Mouse (Mus musculus) brain, embryonic 18.5 days (tissue): ENCODE measurements around the gene C2.

Source experiments
- DNase-seq: peaks from one replicate; pipeline ENCODE4 v3.0.0-alpha.2; 2012; ENCODE audit warnings: low read depth, low spot score

C2 gene

DNA sequence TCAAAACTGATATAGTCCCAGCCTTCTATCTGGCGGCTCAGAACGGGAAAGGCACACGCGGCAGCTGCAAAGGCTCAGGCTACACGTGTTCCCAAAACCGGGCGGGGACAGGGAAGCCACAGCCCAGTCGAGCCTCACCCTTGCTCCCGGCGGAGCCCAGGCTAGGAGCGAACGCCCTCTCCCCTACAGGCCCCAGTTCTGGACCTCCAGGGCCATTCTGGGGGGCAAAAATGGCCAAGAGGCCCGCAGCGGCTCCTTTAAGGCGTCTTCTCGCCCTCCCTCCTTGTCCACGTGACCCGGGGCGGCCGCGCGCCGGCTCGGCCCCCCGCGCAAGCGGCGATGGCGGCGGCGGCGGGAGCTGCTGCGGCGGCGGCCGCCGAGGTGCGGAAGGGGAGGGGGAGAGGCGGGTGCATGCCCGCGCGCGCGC, at the start of gene C2, which contains the start of gene Ehmt2:
Gene C2, minus strand, starts transcription at position 106 of the 427 bp plus-strand sequence.
Gene Ehmt2, plus strand, starts transcription at position 310 of the 427 bp plus-strand sequence.
- DNase-seq: peak; percentile 69

DNA sequence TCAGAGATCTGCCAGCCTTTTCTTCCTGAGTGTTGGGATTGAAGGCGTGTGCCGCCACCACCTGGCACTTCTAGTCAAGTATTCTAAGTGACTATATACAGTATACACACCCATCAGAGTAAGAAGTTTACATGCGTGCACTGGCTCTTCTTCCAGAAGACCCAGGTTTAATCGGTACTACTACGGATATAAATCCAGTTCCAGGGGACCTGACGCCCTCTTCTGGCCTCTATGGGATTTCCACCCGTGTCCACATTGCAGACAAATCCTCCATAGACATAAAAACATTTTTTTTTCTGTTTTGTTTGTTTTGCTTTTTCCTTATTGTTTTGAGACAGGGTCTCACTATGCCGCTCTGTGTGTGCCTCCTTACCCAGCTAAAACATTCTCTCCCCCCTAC, 49.5 kb upstream of the C2 start:
- DNase-seq: no peak

DNA sequence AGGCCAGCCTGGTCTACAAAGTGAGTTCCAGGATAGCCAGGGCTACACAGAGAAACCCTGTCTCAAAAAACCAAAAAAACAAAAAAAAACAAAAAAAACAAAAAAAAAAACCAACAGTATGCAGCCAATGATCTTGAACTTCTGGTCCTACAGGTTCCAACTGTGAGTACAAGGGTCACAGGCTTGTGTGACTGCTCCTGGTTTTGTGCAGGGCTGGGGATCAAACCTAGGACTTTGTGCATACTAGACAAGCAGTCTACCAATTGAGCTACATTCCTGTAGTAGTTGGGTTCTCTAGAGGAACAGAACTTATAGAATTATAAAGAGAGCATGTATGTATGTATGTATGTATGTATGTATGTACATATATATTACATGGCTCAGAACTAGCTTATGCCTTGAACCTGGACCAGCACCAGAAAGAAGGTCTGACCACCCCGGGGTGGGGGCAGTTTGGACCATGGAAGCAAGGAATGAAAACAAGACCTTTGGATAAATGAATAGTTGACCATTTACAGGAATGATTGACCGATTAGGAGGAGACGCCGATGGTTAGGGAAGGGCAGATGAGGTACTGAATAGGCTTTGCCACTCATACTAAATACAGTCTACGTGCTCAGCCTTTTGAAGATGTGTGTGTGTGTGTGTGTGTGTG, 48.5 kb upstream of the C2 start:
- DNase-seq: no peak

DNA sequence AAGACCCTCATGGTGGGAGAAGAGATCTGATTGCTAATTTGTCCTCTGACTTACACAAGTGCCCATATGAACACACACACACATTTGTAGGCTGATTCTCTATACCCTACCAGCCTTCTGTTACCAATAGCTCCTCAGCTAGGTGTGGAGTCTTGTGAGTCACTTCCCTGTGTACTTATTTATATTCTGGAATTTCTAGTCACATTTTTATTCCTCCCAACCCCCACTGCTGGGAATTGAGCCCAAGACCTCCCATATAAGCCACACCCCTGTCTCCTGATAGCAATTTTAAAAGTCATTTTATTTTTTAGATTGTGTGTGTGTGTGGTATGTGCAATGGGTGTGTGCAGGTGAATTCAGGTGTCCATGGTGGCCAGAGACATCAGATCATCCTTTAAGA, 46.3 kb upstream of the C2 start:
- no peak for DNase-seq

GRCm38 (mm10) chr17:34943128-34943815, 45.2 kb upstream of the C2 start:
- no peak for DNase-seq

DNA sequence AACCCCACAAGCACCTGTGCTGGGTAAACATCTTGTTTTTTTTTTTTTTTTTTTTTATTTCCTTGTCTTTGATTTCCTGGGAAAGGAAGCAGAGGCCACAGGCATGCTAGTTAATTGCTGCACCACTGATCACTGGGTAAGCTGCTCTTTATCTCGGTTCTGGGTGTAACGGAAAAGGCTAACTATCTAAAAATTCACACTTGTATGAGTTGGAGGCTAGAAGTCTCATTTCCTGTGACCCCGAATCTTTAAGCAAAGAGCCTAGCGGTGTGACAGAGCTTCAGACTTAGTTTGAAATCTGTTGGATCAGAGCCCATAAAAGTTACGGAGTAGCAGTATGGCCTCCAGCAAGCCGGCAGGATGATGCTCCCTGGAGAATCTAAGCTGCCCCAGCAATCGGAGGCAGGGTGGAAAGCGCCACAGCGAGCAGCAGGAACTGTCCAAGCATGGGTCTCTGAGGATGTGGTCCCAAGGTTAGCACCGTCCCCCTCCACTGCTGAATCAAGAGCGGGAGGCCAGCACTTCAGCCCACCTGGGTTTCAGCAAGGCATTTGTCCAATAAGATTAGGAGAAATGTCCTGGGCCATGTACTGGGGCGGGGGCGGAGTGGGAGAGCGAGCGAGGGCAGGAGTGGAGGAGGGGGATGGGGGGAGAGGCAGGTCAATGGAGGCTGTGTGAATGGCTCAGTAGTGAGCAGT, 43.4 kb upstream of the C2 start:
- no peak for DNase-seq

- no peak for DNase-seq
These were observed 40.0 kb upstream of the C2 start for GRCm38 (mm10) chr17:34937960-34938505.

- no peak for DNase-seq
These were observed 36.8 kb upstream of the C2 start for GRCm38 (mm10) chr17:34934830-34935229.

DNA sequence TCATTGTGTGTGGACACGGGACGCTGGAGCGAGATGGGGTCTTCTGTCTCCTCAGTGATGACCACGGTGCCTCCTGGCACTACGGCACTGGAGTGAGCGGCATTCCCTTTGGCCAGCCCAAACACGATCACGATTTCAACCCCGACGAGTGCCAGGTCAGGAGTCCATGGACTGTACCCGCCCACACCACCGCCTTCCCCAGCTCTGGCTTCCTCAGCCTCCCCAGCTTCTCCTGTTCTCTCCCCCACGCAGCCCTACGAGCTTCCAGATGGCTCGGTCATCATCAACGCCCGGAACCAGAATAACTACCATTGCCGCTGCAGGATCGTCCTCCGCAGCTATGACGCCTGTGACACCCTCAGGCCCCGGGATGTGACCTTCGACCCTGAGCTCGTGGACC, 36.0 kb upstream of the C2 start:
- DNase-seq: no peak

GRCm38 (mm10) chr17:34932287-34932686, 34.2 kb upstream of the C2 start:
- DNase-seq: no peak

DNA sequence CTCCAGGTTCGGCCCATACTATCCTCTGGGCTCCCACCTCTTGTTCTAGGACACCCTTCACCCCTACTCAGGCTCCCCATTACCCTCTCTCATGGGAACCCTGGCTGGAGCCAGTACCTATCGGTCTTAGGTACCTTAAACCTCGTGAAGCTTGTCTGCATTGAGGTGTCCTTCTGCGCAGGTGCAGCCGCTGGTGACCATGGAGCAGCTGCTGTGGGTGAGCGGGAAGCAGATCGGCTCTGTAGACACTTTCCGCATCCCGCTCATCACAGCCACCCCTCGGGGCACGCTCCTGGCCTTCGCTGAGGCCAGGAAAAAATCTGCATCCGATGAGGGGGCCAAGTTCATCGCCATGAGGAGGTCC, 33.7 kb upstream of the C2 start:
- no peak for DNase-seq

GRCm38 (mm10) chr17:34931061-34931734, 33.1 kb upstream of the C2 start, which contains the start of gene Neu1:
Neu1 (plus strand) TSS chr17:34931253.
- peak; percentile 96 for DNase-seq

DNA sequence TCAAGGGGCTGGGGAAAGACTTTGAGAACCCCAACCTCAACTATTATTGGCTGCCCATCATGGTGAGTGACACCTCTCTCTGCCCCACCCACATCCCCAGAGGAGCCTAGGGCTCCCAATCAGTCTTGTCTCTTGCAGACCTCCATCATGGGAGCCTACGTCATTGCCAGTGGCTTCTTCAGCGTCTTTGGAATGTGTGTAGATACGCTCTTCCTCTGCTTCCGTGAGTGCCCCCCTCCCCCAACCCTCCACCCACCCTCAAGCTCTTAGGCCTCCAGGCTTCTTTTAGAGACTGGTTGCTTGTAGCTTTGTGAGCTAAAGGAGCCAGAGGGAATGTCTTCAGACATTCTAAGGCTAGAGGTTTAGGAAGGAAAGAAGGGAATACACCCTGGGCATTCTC, 30.8 kb upstream of the C2 start:
- DNase-seq: no peak

DNA sequence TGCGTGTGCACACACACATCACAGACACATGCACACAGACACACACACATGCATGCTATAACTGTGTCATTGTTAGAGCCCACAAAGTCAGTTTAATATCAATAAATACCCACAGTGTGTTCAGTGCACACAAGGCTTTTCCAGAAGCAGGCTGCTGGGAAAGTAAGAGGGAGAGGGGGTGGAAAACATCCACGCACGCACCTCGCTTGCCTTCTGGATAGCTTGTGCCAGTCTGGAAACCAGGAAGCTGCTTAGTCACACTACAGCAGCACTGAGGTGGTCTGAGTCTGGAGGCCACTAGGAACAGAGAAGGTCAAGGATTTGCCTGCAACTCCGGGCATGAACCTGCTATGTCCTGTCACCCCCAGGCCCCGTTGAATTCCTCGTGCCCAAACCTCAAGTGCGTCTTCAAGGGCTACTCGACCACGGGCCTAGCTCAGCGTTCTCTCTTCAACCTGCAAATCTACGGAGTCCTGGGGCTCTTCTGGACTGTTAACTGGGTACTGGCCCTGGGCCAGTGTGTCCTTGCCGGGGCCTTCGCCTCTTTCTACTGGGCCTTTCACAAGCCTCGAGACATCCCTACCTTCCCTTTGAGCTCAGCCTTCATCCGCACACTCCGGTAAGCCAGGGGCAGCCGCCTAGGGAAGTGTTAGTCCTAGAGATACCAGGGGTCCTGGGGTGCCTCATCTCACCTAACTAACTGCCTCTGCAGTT, 29.4 kb upstream of the C2 start:
- DNase-seq: no peak

DNA sequence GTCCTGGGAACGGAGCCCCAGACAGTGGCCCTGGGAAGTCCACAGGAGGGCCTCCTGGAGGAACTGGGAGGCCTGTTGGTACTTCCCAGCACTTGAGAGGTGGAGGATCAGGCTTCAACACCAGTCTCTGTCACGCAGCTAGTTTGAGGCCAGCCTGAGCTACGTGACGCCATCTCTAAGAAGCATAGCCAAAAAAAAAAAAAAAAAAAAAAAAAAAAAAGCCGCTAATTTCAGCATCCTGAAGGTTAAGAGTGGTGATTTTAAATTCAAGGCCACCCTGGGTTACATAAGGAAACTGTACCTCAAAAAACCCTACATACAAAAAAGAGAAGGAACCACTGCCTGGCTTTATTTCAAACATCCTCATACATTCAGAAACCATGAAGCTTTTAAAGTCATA, 26.2 kb upstream of the C2 start:
- no peak for DNase-seq

GRCm38 (mm10) chr17:34922939-34923338, 24.9 kb upstream of the C2 start:
- DNase-seq: no peak

GRCm38 (mm10) chr17:34917188-34917587, 19.1 kb upstream of the C2 start:
- no peak for DNase-seq

GRCm38 (mm10) chr17:34916316-34916715, 18.3 kb upstream of the C2 start:
- DNase-seq: no peak

DNA sequence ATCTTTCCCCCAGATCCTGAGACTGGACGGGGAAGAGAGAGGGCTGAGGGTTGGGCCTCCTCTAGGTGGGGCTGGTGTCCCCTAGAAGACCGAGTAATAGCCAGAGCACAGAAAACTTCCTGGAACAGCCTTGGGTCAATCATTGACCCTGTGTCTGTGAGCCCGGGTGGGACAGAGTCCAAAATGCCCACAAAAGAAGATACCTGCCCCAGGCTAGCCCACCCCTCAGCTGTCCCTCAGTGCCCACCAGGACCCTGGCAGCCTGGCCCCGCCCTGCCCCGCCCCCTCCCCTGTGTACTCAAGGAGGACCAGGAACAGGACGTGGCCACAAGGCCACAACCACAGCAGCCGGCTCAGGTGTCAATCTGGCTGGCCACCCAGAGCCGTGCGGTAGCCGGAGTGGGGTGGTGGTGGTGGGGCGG, 17.4 kb upstream of the C2 start:
- DNase-seq: no peak

DNA sequence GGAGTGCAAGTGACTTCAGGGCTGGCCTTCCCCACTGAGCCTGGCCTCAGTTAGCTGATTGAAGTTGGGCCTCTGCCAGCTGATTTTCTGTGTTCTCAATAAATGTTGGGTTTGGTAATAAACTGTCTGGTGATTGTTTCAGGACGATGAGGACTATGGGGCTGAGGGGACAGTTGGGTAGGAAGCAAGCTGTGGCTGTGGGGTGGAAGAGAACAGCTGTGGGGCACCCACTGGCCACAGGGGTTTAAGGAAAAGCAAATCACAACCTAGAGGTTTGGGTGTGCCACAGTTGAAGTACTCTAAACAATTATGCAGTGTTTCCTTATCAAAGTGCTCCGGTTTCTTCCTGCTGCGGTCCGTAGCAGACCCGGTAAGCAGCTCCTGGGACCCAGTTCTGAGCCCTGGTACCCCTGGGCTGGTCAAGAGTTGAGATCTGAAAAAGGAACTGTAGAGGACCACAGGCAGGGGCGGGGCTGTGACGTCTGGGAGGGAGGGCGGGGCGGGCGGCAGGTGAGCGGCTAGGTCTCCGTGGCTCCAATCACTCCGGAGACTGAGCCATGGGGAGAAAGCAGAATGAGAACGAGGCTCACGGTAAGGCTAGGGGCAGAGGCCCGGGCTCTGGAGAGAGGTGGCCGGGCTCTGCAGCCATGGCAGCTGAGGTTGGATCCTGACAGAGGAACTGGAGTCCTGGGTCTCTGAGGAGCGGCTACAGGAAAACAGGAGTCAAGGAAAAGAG, 16.0 kb upstream of the C2 start, which contains the start of gene Slc44a4:
Gene Slc44a4, plus strand, starts transcription at position 537 of the 736 bp plus-strand sequence.
- DNase-seq: no peak
